Mouse (Mus musculus): ENCODE data around the gene H2-K1.

- TF ChIP-seq EP300 (IDR thresholded peaks at IDR 0.05; ENCODE audit: insufficient read depth, low read depth, low read length) = no peak
- no peak for TF ChIP-seq CTCF (IDR thresholded peaks at IDR 0.05; ENCODE audit: low read depth, low read length)
Measured at GRCm38 (mm10) chr17:34036647-34037046, 36.5 kb upstream of the H2-K1 start.
